Mouse (Mus musculus) cerebellum, adult 2 months (tissue): Measurements from ENCODE around the gene Tspyl3.

Source experiments
- CTCF ChIP-seq: fragments of 200-500 bp; IDR thresholded peaks from 2 replicates; pipeline ENCODE4 v1.5.1; 2011; ENCODE audit warnings: low read depth, mild to moderate bottlenecking, control low read depth, low read length, moderate library complexity, borderline replicate concordance; ENCODE audit not compliant: insufficient read depth
- POLR2A ChIP-seq: fragments of 200-500 bp; IDR thresholded peaks from 2 replicates; pipeline ENCODE4 v1.6.1; 2011; ENCODE audit warnings: low read length, control low read depth, borderline replicate concordance; ENCODE audit not compliant: insufficient read depth

DNA sequence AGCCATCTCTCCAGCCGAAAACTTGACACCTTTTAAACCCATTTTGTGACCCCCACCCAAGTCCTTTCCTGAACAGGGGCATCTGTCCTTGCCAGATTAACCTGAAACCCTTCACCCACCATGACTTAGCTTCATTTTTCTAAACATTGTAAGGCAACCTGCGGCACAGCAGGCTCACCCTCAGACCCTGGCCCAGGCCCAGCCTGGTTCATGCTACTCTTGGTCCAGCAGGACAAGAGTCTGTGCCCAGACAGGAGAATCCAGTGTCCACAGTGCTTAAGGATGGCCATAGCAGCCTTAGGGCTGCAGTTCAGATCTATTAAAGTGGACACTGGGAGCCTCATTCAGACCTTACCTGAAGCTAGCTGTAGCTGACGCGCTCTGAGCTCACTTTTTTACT is 11.9 kb downstream of the Tspyl3 start:
- TF ChIP-seq POLR2A (no peak), CTCF (no peak)
